Mouse (Mus musculus) T-helper 17 cell (primary cell): ENCODE results near the gene Rnf222.
"Not testable (repeated sequence)": the region's sequence is repeated elsewhere in the genome, so short reads cannot be mapped to it uniquely, and the experiment has no call there.

Source experiments
- in situ Hi-C, 2 experiments: fragments of 300-600 bp; cut with MboI, MseI; formaldehyde crosslinking; loops; 1 replicate in 1 of 2; 2 replicates in 1 of 2; pipeline ENCODE4 v1.15.1; 2025; ENCODE audit warnings: high pct_unique_total_duplicates in 2 of 2

Rnf222 gene

GRCm38 (mm10) chr11:68905665-68906460 lies 17.5 kb downstream of the Rnf222 start:
- in situ Hi-C loops: loop anchor here (5.0 to 10.0 kb wide), 2 partner anchors 66 to 189 kb away; partner anchors contain the start of gene Per1 (in 1 of the 2)

- in situ Hi-C loops: loop anchor here (5.0 to 10.0 kb wide), 2 partner anchors 66 to 188 kb away; partner anchors contain the start of gene Per1 (in 1 of the 2)
Observed at GRCm38 (mm10) chr11:68906461-68906790, 18.1 kb downstream of the Rnf222 start.

GRCm38 (mm10) chr11:68907251-68907650 lies 18.9 kb downstream of the Rnf222 start:
- in situ Hi-C loops: loop anchor here (5.0 to 10.0 kb wide), 2 partner anchors 65 to 188 kb away; partner anchors contain the start of gene Per1 (in 1 of the 2)

GRCm38 (mm10) chr11:68908846-68909503 lies 20.6 kb downstream of the Rnf222 start:
- in situ Hi-C loops: loop anchor here (5.0 to 10.0 kb wide), 2 partner anchors 63 to 186 kb away; partner anchors contain the start of gene Per1 (in 1 of the 2)

- in situ Hi-C loops: no loop called here
Observed at GRCm38 (mm10) chr11:68911531-68912177, 23.3 kb downstream of the Rnf222 start.

- in situ Hi-C loops: no loop called here
Observed at GRCm38 (mm10) chr11:68914566-68914965, 26.2 kb downstream of the Rnf222 start.

GRCm38 (mm10) chr11:68923191-68923590 lies 34.8 kb downstream of the Rnf222 start:
- in situ Hi-C loops: no loop called here

- in situ Hi-C loops: no loop called here
Observed at GRCm38 (mm10) chr11:68924749-68925148, 36.4 kb downstream of the Rnf222 start.

GRCm38 (mm10) chr11:68926981-68927380 lies 38.6 kb downstream of the Rnf222 start, which contains the start of gene Odf4:
Odf4 (minus strand) TSS chr11:68927081.
- in situ Hi-C loops: no loop called here

GRCm38 (mm10) chr11:68929947-68930346 lies 41.6 kb downstream of the Rnf222 start:
- in situ Hi-C loops: no loop called here

GRCm38 (mm10) chr11:68933885-68934507 lies 45.6 kb downstream of the Rnf222 start:
- in situ Hi-C loops: no loop called here

GRCm38 (mm10) chr11:68936951-68937350 lies 48.6 kb downstream of the Rnf222 start:
- in situ Hi-C loops: not testable (repeated sequence)

GRCm38 (mm10) chr11:68939451-68940304 lies 51.3 kb downstream of the Rnf222 start:
- in situ Hi-C loops: loop anchor here in 1 of 2 experiments (10.0 kb wide), 1 partner anchor 1275 kb away; no protein-coding TSS in a partner anchor

- in situ Hi-C loops: loop anchor here in 1 of 2 experiments (10.0 kb wide), 1 partner anchor 1276 kb away; no protein-coding TSS in a partner anchor
Observed at GRCm38 (mm10) chr11:68940516-68940915, 52.2 kb downstream of the Rnf222 start.

- in situ Hi-C loops: loop anchor here in 1 of 2 experiments (10.0 kb wide), 1 partner anchor 1278 kb away; no protein-coding TSS in a partner anchor
Observed at GRCm38 (mm10) chr11:68942731-68943130, 54.4 kb downstream of the Rnf222 start.

- in situ Hi-C loops: loop anchor here in 1 of 2 experiments (10.0 kb wide), 1 partner anchor 1280 kb away; no protein-coding TSS in a partner anchor
Observed at GRCm38 (mm10) chr11:68945245-68945644, 56.9 kb downstream of the Rnf222 start.
